Mouse (Mus musculus): Measurements from ENCODE around the gene Aldh6a1. TPM values are rescaled to one million over a fixed set of nuclear protein-coding genes. Genes with fewer than 3 reads are reported as not detected.
A peak's percentile ranks its signal among the peaks of the same experiment; 100 is the strongest.

Gene Aldh6a1
- total RNA-seq, 4 experiments from 2014 or later = 111 to 136 (median 124) TPM

DNA sequence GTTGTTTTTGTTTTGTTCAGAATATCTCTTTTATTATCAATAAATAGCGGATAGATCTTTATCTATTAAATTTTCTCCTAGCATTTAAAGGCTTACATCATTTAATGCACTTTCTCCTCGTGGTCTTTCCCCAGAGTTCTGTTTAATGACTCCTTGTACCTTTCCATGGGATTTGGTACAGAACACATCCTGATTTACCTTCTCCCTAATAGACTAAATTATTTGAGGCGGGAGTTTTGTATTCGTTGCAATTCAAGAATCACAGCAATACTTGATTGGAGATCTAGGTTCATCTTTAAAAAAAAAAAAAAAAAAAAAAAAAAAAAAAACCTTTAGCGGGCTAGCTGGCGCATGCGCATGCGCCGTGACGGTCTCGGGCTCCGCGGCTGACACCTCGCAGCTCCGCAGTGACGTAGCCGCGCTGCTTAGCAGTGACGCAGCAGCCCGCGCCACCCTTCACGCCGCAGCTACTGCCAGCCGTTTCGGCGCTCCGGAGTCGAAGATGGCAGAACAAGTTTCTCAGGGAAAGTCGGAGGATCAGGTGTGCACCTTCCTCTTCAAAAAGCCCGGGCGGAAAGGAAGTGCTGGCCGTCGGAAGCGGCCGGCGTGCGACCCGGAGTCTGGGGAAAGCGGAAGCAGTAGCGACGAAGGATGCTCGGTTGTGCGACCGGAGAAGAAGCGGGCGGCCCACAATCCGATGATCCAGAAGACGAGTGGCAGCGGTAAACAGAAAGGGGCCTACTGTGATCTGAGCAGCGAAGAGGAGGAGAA, 33.8 kb downstream of the Aldh6a1 start, which contains the start of gene Rnf113a2:
Gene Rnf113a2 (plus strand): TSS at position 363 of the 771 bp plus-strand sequence.
- DNase-seq (ENCODE audit: low spot score in 2 of 2) = peak; percentile 59 to 72

- peak; percentile 76 to 83 for DNase-seq (ENCODE audit: low spot score in 2 of 2)
Observed at GRCm38 (mm10) chr12:84408819-84409507, 41.8 kb downstream of the Aldh6a1 start, which contains the start of the genes Entpd5 and Bbof1. TSS of gene Entpd5 (minus strand) at chr12:84409029. TSS of gene Bbof1 (plus strand) at chr12:84409071.

DNA sequence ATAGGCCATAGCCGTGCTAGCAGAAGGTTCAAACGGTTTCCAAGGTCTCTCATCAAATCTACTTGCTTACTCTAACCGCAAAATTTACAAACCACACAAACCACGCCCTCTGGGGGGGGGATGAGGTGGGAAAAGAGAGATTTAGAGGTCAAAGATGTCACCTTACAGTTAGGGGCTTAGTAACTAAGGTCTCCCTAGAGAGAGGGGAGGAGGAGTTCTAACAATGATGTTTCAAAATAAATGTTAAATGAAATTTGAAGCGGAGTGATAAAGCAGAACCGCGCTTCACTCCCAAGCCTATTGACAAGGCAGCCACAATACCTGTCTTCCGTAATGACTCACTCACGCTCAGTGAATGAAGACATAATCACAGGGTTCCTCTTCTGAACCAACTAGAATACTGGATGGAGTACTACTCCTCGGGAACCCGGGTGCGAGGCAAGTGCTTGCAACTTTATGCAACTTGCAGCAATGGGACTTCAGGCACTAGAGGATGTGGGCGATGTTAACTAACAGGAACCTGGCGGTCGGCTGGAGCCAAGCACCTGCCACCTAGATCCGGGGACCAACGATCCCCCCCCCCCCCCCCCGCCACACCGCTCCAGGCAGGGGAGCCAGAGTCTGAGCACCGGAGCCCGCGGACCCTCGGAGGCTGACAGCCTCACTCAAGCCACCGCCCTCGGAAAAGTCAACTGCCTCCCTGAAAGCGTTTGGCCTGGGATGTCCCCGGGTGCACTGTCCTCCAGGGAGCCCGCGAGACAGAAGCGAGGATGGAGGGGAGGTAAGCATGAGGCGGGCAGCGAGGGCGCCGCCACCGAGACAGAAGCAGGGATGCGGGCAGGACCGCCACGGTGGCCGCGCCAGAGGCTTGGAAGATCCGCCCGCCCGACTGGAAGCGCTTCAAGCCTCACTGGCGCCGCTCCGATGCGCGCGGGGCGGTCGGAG, 42.7 kb downstream of the Aldh6a1 start:
- peak in 1 of 2 experiments; percentile 11 for DNase-seq (ENCODE audit: low spot score in 2 of 2)

GRCm38 (mm10) chr12:84407259-84407658, 43.5 kb downstream of the Aldh6a1 start:
- DNase-seq (ENCODE audit: low spot score in 2 of 2) = no peak

- DNase-seq (ENCODE audit: low spot score in 2 of 2) = no peak
Observed at GRCm38 (mm10) chr12:84404541-84404940, 46.3 kb downstream of the Aldh6a1 start.

DNA sequence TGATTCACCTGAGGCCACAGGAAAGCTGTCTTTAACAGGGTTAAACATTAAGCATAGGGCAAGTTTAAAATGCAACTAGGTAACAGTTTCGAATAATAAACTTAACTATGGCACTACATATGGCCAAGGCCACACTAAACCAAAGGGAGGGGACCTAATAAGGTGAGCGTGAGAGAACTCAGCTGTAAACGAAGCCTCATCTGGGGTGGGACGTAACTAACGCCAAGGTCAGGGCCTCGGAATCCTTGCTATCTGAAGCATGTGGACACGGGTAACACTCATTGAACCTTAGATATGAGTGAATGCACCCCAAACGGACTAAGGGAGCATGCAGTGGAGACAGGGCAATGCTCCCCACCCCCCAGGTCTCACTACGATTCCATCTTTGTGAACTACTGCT, 47.9 kb downstream of the Aldh6a1 start:
- DNase-seq (ENCODE audit: low spot score in 2 of 2) = no peak

DNA sequence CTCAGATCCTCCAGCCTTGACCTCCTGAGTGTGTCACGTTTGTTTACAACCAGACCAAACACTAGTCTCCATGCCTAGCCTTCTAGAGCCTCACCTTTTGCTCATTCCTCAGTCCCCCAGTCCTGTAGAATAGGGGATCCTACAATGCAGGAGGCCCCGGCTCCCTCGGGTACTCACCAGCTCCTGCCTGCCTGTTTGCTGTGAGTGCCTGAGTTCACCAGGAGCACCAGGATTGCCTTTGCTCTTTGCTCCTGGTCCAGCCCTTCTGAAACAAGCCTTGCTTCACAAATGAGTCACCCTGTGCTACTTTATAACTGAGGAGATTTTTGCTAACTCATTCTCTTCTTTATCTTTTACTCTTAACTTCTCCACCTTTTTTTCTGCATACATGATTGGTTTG, 50.2 kb downstream of the Aldh6a1 start:
- DNase-seq (ENCODE audit: low spot score in 2 of 2) = no peak

DNA sequence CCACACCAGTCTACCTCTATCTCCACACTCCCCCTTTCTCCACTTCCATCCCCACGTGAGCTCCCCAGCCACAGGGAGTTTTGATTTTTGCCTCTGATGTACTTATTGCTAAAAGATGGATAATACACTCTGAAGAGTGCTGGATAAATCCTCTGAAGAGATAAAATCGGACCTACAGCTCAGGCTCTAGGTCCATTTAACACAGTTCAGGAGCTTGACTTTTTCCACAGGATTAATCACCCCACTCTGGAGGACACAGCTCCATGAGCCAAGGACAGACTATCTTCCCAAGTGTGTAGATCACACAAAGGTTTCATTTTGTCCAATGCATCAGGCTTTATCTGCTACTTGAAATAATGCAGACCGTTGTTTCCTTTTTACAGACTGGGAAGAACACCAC, 50.7 kb downstream of the Aldh6a1 start:
- DNase-seq (ENCODE audit: low spot score in 2 of 2) = no peak

DNA sequence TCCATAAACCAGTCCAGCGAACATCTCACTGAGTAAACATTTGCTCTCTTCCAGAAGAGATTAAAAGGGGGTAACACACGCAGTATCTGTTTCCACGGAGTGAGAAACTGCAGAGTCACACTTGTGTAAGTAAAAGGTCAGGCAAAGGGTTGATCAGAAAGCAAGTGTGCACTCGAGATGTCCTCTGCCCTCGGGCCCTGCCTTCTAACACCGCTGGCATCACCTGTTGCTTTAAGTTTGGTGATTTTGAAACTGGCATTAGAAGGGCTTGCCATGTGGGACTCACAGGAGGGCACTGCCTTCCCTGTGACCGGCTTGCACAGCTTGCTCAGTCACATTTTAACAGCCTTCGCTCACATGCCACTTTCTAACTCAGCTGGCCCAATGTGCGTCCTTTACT, 51.1 kb downstream of the Aldh6a1 start:
- no peak for DNase-seq (ENCODE audit: low spot score in 2 of 2)

- DNase-seq (ENCODE audit: low spot score in 2 of 2) = no peak
Observed at GRCm38 (mm10) chr12:84399135-84399534, 51.7 kb downstream of the Aldh6a1 start.

- DNase-seq (ENCODE audit: low spot score in 2 of 2) = no peak
Observed at GRCm38 (mm10) chr12:84398629-84399028, 52.2 kb downstream of the Aldh6a1 start.

- DNase-seq (ENCODE audit: low spot score in 2 of 2) = no peak
Observed at GRCm38 (mm10) chr12:84397685-84398084, 53.1 kb downstream of the Aldh6a1 start.

DNA sequence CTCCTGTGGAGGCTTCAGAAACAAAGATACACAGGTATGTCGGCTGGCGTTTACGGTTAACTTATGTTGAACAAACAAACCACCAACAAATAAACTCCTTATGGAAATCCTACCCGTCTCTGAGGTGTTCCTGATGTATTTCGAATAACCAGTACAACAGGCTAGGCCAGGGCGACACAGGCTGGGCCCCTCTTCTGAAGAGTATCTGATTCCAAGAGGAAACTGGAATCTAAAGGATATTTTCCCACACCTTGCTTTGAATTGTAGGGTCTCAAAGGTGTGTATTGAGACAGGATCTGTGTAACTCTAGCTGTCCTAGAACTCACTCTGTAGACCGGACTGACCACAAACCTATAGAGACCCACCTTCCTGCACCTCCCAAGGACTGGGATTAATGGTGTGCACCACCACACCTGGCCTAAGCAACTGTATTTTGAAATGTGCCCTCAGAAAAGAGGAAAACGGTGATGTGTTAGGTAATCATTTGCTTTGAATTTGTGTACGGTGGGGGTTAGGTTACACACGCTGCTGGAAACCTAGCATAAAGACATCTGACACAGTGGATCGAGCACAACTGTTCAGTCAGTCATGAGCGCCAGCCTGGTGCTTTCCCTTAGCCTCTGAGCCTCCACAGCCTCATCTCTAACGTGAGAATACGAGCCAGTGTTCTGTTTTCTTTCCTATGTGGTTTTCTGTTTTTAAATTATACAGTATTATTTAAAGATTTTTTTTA, 53.7 kb downstream of the Aldh6a1 start:
- no peak for DNase-seq (ENCODE audit: low spot score in 2 of 2)

DNA sequence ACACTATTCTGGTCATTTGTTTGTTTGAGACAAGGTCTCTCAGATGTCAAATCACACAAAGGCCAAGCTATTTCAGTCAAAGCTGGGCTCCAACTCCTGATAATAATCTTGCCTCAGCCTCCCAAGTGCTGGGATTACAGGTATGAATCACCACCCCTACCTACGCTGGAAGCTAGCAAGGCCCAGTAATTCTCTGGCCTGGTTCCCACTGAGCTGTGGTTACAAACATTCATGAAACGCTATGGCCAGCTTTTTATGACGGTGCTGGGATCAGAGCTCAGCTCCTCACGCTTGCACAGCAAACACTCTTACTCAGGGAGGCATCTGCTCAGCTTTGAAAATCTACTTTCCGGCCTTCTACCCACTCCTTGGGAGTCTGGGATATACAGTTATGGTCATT, 57.0 kb downstream of the Aldh6a1 start:
- no peak for DNase-seq (ENCODE audit: low spot score in 2 of 2)

DNA sequence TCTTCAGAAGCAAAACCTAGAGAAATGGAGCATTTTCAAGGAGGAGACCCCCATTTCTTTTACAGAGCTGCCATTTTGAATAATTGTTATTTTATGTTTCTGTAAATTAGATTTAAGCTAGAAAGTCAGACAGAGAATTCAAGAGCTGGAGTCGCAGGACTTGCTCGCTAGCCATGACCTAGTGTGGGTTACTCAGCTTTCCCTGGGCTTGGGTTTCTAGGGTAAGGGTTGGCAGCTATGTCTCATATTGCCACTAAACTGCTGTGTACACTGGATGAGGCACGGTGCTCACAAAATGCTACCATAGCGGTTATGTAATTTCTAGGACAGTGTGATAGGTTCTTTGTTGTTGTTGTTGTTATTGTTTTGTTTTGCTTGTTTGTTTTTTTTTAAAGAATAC, 58.1 kb downstream of the Aldh6a1 start:
- DNase-seq (ENCODE audit: low spot score in 2 of 2) = no peak

GRCm38 (mm10) chr12:84390336-84390735, 60.5 kb downstream of the Aldh6a1 start:
- DNase-seq (ENCODE audit: low spot score in 2 of 2) = no peak

GRCm38 (mm10) chr12:84388774-84389400, 61.9 kb downstream of the Aldh6a1 start:
- no peak for DNase-seq (ENCODE audit: low spot score in 2 of 2)

DNA sequence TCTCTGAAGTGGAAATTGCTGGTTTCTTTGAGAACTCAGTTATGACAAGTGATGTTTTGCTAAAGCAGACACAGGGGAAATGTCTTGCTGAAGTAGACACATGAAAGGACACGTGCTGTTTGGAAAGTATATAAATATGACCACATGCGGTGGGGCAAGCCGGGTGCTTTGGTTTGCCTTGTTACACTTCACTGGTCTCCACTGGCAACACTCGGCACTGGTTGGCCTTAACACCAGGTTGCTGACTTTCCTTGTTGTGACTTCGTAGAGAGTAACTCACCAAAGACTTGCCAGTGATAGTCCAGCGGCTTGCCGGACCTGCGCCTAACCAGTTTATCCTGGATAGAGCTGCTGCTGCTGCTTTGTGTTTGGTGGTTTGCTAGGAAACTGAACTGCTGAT, 62.7 kb downstream of the Aldh6a1 start:
- DNase-seq (ENCODE audit: low spot score in 2 of 2) = no peak

DNA sequence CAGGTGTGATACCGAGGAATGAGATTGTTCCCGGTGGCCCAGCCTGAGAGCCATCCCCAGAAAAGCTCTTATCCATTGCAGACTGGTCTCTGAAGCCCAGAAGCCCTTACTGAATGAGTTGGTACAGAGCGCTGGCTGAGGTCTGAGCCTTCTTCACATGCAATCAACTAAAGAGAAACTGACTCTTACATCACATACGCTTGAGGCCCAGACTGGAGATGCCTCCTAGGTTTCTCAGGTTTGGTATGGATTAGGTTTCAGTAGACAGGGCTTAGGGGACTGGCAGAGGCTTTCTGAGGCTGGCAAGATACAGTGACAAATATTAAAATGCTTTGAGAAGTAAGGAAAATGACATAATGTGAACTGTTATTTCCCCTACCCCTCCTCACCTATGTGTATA, 65.4 kb downstream of the Aldh6a1 start:
- no peak for DNase-seq (ENCODE audit: low spot score in 2 of 2)

DNA sequence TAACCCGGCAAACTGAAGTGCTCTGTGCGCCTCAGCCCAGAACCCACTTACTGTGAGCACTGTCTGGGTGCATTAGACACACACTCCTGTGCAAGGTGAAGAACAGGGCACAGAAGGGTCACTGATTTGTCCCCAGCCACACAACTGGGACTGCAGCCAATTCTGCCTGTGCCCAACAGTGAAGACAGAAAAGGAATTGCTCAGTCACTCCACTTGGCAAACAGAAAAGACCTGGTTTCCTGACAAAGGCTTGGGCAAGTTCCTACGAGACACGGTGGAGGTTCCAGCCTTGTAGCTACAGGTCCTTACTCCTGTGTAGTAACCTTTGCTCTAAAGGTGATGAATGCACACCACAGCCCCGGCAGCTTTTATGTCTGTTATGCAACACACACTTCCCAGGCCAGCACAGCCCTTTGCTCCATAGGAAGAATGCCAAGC, 66.1 kb downstream of the Aldh6a1 start:
- no peak for DNase-seq (ENCODE audit: low spot score in 2 of 2)
